Mouse (Mus musculus) left cerebral cortex, postnatal 25 days (tissue): ENCODE results near the gene Borcs6. TPM values are rescaled to one million over a fixed set of nuclear protein-coding genes. Genes with fewer than 3 reads are reported as not detected.

Experiments
- DNase-seq, 2 experiments: peaks; one replicate each; pipeline ENCODE4 v3.0.0; 2022; ENCODE audit warnings: low spot score in 2 of 2, mixed read lengths in 1 of 2
- intact Hi-C: fragments of 180-260 bp; cut with DNase I; formaldehyde crosslinking; loops from one replicate; pipeline ENCODE4 v1.15.1; 2025
- total RNA-seq, 2 experiments: library from RNA; stranded (reverse); gene quantifications; 2 replicates each; pipeline ENCODE4 v1.2.3; 2021

The Borcs6 gene
- total RNA-seq, 2 experiments from 2014 or later = 29.1 to 29.5 TPM

- intact Hi-C loops = loop anchor here (2.0 kb wide), 1 partner anchor 28 kb away; the partner anchor contains the start of gene Per1
- peak; percentile 56 to 76 for DNase-seq
Measured at GRCm38 (mm10) chr11:69066163-69066861, 6.8 kb downstream of the Borcs6 start.

GRCm38 (mm10) chr11:69066956-69067355, 7.4 kb downstream of the Borcs6 start:
- intact Hi-C loops = loop anchor here (1.0 to 2.0 kb wide), 2 partner anchors 28 to 55 kb away; partner anchors contain the start of genes 9130213A22Rik and Per1

GRCm38 (mm10) chr11:69067601-69068000, 8.1 kb downstream of the Borcs6 start:
- intact Hi-C loops = loop anchor here (1.0 to 2.0 kb wide), 2 partner anchors 27 to 55 kb away; partner anchors contain the start of genes 9130213A22Rik and Per1
- no peak for DNase-seq

More at GRCm38 (mm10) chr11:69066956-69067355, 7.4 kb downstream of the Borcs6 start:
- DNase-seq = peak; percentile 88 to 93

- intact Hi-C loops = no loop called here
Measured at GRCm38 (mm10) chr11:69070093-69070492, 10.6 kb downstream of the Borcs6 start.

GRCm38 (mm10) chr11:69070590-69071222, 11.2 kb downstream of the Borcs6 start, which contains the start of gene Tmem107:
TSS of gene Tmem107 (plus strand) at chr11:69070806.
- intact Hi-C loops = no loop called here
- peak; percentile 97 to 98 for DNase-seq

More at GRCm38 (mm10) chr11:69070093-69070492, 10.6 kb downstream of the Borcs6 start:
- no peak for DNase-seq

GRCm38 (mm10) chr11:69071262-69071661, 11.7 kb downstream of the Borcs6 start:
- intact Hi-C loops = no loop called here

GRCm38 (mm10) chr11:69072234-69072633, 12.7 kb downstream of the Borcs6 start:
- DNase-seq = no peak
- intact Hi-C loops = no loop called here

More at GRCm38 (mm10) chr11:69071262-69071661, 11.7 kb downstream of the Borcs6 start:
- no peak for DNase-seq

- intact Hi-C loops = no loop called here
Measured at GRCm38 (mm10) chr11:69072666-69073064, 13.1 kb downstream of the Borcs6 start.

GRCm38 (mm10) chr11:69073065-69073888, 13.8 kb downstream of the Borcs6 start:
- intact Hi-C loops = no loop called here
- peak; percentile 87 to 96 for DNase-seq

More at GRCm38 (mm10) chr11:69072666-69073064, 13.1 kb downstream of the Borcs6 start:
- peak in 1 of 2 experiments; percentile 61 for DNase-seq

- DNase-seq = peak in 1 of 2 experiments; percentile 65
- intact Hi-C loops = loop anchor here (1.0 kb wide), 1 partner anchor 12 kb away; no protein-coding TSS in a partner anchor
Measured at GRCm38 (mm10) chr11:69073951-69074775, 14.6 kb downstream of the Borcs6 start.

GRCm38 (mm10) chr11:69074776-69075069, 15.2 kb downstream of the Borcs6 start:
- no peak for DNase-seq
- intact Hi-C loops = loop anchor here (1.0 kb wide), 1 partner anchor 12 kb away; no protein-coding TSS in a partner anchor

GRCm38 (mm10) chr11:69075764-69076479, 16.4 kb downstream of the Borcs6 start:
- no peak for DNase-seq
- intact Hi-C loops = no loop called here

- DNase-seq = no peak
- intact Hi-C loops = no loop called here
Measured at GRCm38 (mm10) chr11:69076572-69076971, 17.1 kb downstream of the Borcs6 start.

GRCm38 (mm10) chr11:69077316-69077715, 17.8 kb downstream of the Borcs6 start:
- intact Hi-C loops = no loop called here
- no peak for DNase-seq

- intact Hi-C loops = no loop called here
- no peak for DNase-seq
Measured at GRCm38 (mm10) chr11:69078041-69078440, 18.5 kb downstream of the Borcs6 start.

GRCm38 (mm10) chr11:69078805-69079438, 19.4 kb downstream of the Borcs6 start:
- intact Hi-C loops = no loop called here
- DNase-seq = no peak

GRCm38 (mm10) chr11:69080102-69080854, 20.8 kb downstream of the Borcs6 start:
- DNase-seq = no peak
- intact Hi-C loops = no loop called here
